Mouse (Mus musculus): ENCODE results near the gene Fnbp1.

DNA sequence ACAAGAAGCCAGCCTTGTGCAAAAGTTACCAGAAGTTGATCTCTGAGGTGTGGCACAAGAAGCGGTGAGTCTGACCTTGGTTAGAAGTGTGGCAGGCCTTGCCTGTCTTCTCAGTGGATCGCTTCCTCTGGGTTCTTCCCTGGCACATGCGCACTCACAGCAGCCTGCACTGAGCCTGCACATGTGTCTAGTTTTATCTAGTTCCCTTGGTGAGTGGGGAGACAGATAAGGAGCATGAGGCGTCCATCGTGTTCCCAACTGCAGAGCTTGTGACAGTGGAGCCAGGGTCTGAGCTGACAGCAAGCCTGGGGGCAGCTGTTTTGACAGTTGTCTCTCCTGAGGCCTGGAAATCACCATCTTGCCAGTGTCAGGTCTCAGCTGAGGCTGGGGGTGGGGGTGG lies 135.4 kb downstream of the Fnbp1 start:
- TF ChIP-seq POLR2A (IDR thresholded peaks at IDR 0.05; ENCODE audit: insufficient read length, low read depth) = no peak
- peak in 2 of 3 experiments; percentile 64 to 66 for TF ChIP-seq MYOD1 (IDR thresholded peaks at IDR 0.05; ENCODE audit: control insufficient read depth in 1 of 3, insufficient read length in 2 of 3, low read depth in 2 of 3)
